Comparison of ENCODE assay signal across 11 mouse cellular contexts in genomic region chr6:124861266-124861665, GRCm38 (mm10). TPM values are rescaled to one million over a fixed set of nuclear protein-coding genes. Genes with fewer than 3 reads are reported as not detected.
DNase-seq lines count a peak whose midpoint lies in the region; ATAC-seq lines count a peak whose summit lies in the region.
"Had no signal": no experiment of that assay in that cellular context is flagged by ENCODE, and none has a peak within 500 bp of the region (broad histone marks: within the 10 kb centered on the region; RNA-seq: fewer than 3 reads in every experiment).

No protein-coding gene starts in this region.

- DNase-seq in left cerebral cortex, postnatal 36 days (ENCODE audit: low spot score in 2 of 2), result peak; percentile 42 to 43
- DNase-seq in left cerebral cortex, adult 11 months (ENCODE audit: low spot score), result no peak
- DNase-seq in cerebellum, postnatal 36 days, result peak; percentile 39 to 49
- no peak for DNase-seq in layer of hippocampus, adult 18-20 months (ENCODE audit: low spot score in 2 of 2)
- no peak for DNase-seq in gastrocnemius, postnatal 36 days
- no peak for DNase-seq in retina, postnatal 1 day
- DNase-seq: adrenal gland, postnatal 36 days; heart, postnatal 4 days; kidney, postnatal 14 days had no signal

- peak overlapping the region; percentile 92; the same call in 1 of the 2 replicates for H3K27ac ChIP-seq in hindbrain, embryonic 12.5 days
- peak overlapping the region; percentile 97 for H3K27ac ChIP-seq in midbrain, embryonic 16.5 days (ENCODE audit: low read length)

- 82% methylated on average over 19 of the region's 19 CpGs for WGBS in hindbrain, embryonic 12.5 days
- 81% methylated on average over 19 of the region's 19 CpGs for WGBS in midbrain, embryonic 16.5 days

- peaks cover 82% of the 10 kb centered on the region for H3K4me1 ChIP-seq in hindbrain, embryonic 12.5 days
- H3K4me1 ChIP-seq in midbrain, embryonic 16.5 days (ENCODE audit: control insufficient read depth, insufficient read depth, low read length), result peaks cover 59% of the 10 kb centered on the region

- no peak for ATAC-seq in hindbrain, embryonic 12.5 days (ENCODE audit: low FRiP score)
- no peak for ATAC-seq in midbrain, embryonic 16.5 days

- H3K36me3 ChIP-seq in hindbrain, embryonic 12.5 days, result no peaks in the 10 kb centered on the region
- H3K36me3 ChIP-seq in midbrain, embryonic 16.5 days (ENCODE audit: control insufficient read depth, insufficient read depth, low read length), result peaks cover 5% of the 10 kb centered on the region; the same call in 1 of the 2 replicates

- intact Hi-C loops in left cerebral cortex, postnatal 36 days (cut with DNase I), result loop anchor here (5.0 kb wide), 1 partner anchor 94 kb away; the partner anchor contains the start of gene Eno2
- intact Hi-C loops in gastrocnemius, postnatal 36 days (cut with DNase I), result no loop called here

- no peaks in the 10 kb centered on the region for H3K9me3 ChIP-seq in hindbrain, embryonic 12.5 days (replicated peaks)
- no peaks in the 10 kb centered on the region for H3K9me3 ChIP-seq in midbrain, embryonic 16.5 days (replicated peaks; ENCODE audit: control insufficient read depth, low read length, poor library complexity, severe bottlenecking)

- H3K4me3 ChIP-seq in hindbrain, embryonic 12.5 days, result no peak overlapping the region
- H3K4me3 ChIP-seq in midbrain, embryonic 16.5 days (ENCODE audit: low read depth, low read length), result peak overlapping the region; percentile 68

- peak overlapping the region; percentile 85; the same call in 1 of the 2 replicates for H3K9ac ChIP-seq in hindbrain, embryonic 12.5 days
- H3K9ac ChIP-seq in midbrain, embryonic 16.5 days (ENCODE audit: low read depth, low read length), result peak overlapping the region; percentile 94; the same call in 1 of the 2 replicates

- peak overlapping the region; percentile 89; the same call in 1 of the 2 replicates for H3K4me2 ChIP-seq in hindbrain, embryonic 12.5 days (replicated peaks)
- peak overlapping the region; percentile 72 for H3K4me2 ChIP-seq in midbrain, embryonic 16.5 days (ENCODE audit: low read length)

- peaks cover 11% of the 10 kb centered on the region; the same call in 1 of the 2 replicates for H3K27me3 ChIP-seq in hindbrain, embryonic 12.5 days
- no peaks in the 10 kb centered on the region for H3K27me3 ChIP-seq in midbrain, embryonic 16.5 days (ENCODE audit: control insufficient read depth, insufficient read depth, low read depth, low read length)

RNA-seq across cellular contexts. Expression of gene Gpr162, which starts 2.5 kb away (rescaled TPM):
- total RNA-seq in left cerebral cortex, postnatal 36 days (2021), result 100 to 1,000 TPM; 218 to 235 TPM
- polyA plus RNA-seq in hindbrain, embryonic 12.5 days (2016; fragmentation: Nextera tagmentation; extraction: Ambion mirVana), result 11.3 and 12.7 TPM in 2 replicates
- polyA plus RNA-seq in midbrain, embryonic 16.5 days (2015; fragmentation: Nextera tagmentation; extraction: Ambion mirVana), result 36.6 and 40.0 TPM in 2 replicates
- 100 to 1,000 TPM; 183 to 187 TPM for total RNA-seq in layer of hippocampus, adult 18-20 months (2021)
- total RNA-seq in gastrocnemius, postnatal 36 days (2021), result under 1 TPM; 0.12 to 0.23 TPM

RNA-seq across cellular contexts. Expression of gene P3h3, which starts 3.7 kb away (rescaled TPM):
- total RNA-seq in left cerebral cortex, postnatal 36 days (2021), result 10 to 100 TPM; 12.6 to 37.2 TPM
- 34.5 and 39.6 TPM in 2 replicates for polyA plus RNA-seq in hindbrain, embryonic 12.5 days (2016; fragmentation: Nextera tagmentation; extraction: Ambion mirVana)
- 13.4 and 15.4 TPM in 2 replicates for polyA plus RNA-seq in midbrain, embryonic 16.5 days (2015; fragmentation: Nextera tagmentation; extraction: Ambion mirVana)
- total RNA-seq in layer of hippocampus, adult 18-20 months (2021), result 10 to 100 TPM; 29.5 to 30.9 TPM
- total RNA-seq in gastrocnemius, postnatal 36 days (2021), result 1 to 10 TPM; 7.5 to 7.9 TPM

RNA-seq across cellular contexts. Expression of gene Gnb3, which starts 21.2 kb away (rescaled TPM):
- under 1 TPM in 1 of 2 experiments, not detected in 1; 0.30 TPM for total RNA-seq in left cerebral cortex, postnatal 36 days (2021)
- 0.52 and 0.92 TPM in 2 replicates for polyA plus RNA-seq in hindbrain, embryonic 12.5 days (2016; fragmentation: Nextera tagmentation; extraction: Ambion mirVana)
- polyA plus RNA-seq in midbrain, embryonic 16.5 days (2015; fragmentation: Nextera tagmentation; extraction: Ambion mirVana), result 2.3 and 2.4 TPM in 2 replicates
- not detected for total RNA-seq in layer of hippocampus, adult 18-20 months (2021)
- 1 to 10 TPM; 1.2 to 1.6 TPM for total RNA-seq in gastrocnemius, postnatal 36 days (2021)

RNA-seq across cellular contexts. Expression of gene Cd4, which starts 26.8 kb away (rescaled TPM):
- 1 to 10 TPM; 5.4 to 5.8 TPM for total RNA-seq in left cerebral cortex, postnatal 36 days (2021)
- 0.06 TPM in 1 of 2 replicates, not detected in the other for polyA plus RNA-seq in hindbrain, embryonic 12.5 days (2016; fragmentation: Nextera tagmentation; extraction: Ambion mirVana)
- 0.11 TPM in 1 of 2 replicates, not detected in the other for polyA plus RNA-seq in midbrain, embryonic 16.5 days (2015; fragmentation: Nextera tagmentation; extraction: Ambion mirVana)
- total RNA-seq in layer of hippocampus, adult 18-20 months (2021), result under 1 TPM in 1 of 2 experiments, not detected in 1; 0.25 TPM
- 1 to 10 TPM in 1 of 2 experiments, not detected in 1; 2.8 TPM for total RNA-seq in gastrocnemius, postnatal 36 days (2021)

RNA-seq across cellular contexts. Expression of gene Cdca3, which starts 31.9 kb away (rescaled TPM):
- total RNA-seq in left cerebral cortex, postnatal 36 days (2021), result 1 to 10 TPM; 1.5 to 1.8 TPM
- polyA plus RNA-seq in hindbrain, embryonic 12.5 days (2016; fragmentation: Nextera tagmentation; extraction: Ambion mirVana), result 111 and 120 TPM in 2 replicates
- polyA plus RNA-seq in midbrain, embryonic 16.5 days (2015; fragmentation: Nextera tagmentation; extraction: Ambion mirVana), result 18.2 and 19.5 TPM in 2 replicates
- under 1 TPM; 0.52 to 0.53 TPM for total RNA-seq in layer of hippocampus, adult 18-20 months (2021)
- 1 to 10 TPM; 1.5 to 1.8 TPM for total RNA-seq in gastrocnemius, postnatal 36 days (2021)

Comparison
In these comparisons a context has a peak if more than half of its experiments do, and no peak if none do; other contexts are left out.
1. DNase-seq: peak in left cerebral cortex, postnatal 36 days (2 of 2) and cerebellum, postnatal 36 days (2 of 2); none in left cerebral cortex, adult 11 months (single experiment), layer of hippocampus, adult 18-20 months (0 of 2), gastrocnemius, postnatal 36 days (0 of 2) and retina, postnatal 1 day (single experiment).
2. RNA of gene Gpr162, which starts 2.5 kb away (total RNA-seq): 218 to 235 TPM in left cerebral cortex, postnatal 36 days and 183 to 187 TPM in layer of hippocampus, adult 18-20 months; 0.12 to 0.23 TPM in gastrocnemius, postnatal 36 days; every median in the first group is over 100 times any median in the second.